Mouse (Mus musculus): ENCODE results near the gene 3110009E18Rik. TPM values are rescaled to one million over a fixed set of nuclear protein-coding genes. Genes with fewer than 3 reads are reported as not detected.

3110009E18Rik gene
- polyA plus RNA-seq, 1 experiment from 2014 or later: 11.7 TPM

- Histone ChIP-seq H3K9ac (ENCODE audit: low read length) (no peak overlapping the region), H3K4me2 (ENCODE audit: low read depth, low read length) (0 out of 2 replicates have a peak overlapping the region, but pooled peaks have one; percentile 11), H3K27ac (ENCODE audit: low read length) (peak overlapping the region; percentile 73), H3K9me3 (replicated peaks; ENCODE audit: control insufficient read depth, low read length) (peaks cover 7% of the 10 kb centered on the region), H3K27me3 (ENCODE audit: control insufficient read depth, insufficient read depth, low read length) (no peaks in the 10 kb centered on the region), H3K4me1 (ENCODE audit: control insufficient read depth, insufficient read depth, low read length) (peaks cover 39% of the 10 kb centered on the region), H3K36me3 (ENCODE audit: control insufficient read depth, insufficient read depth) (peaks cover 32% of the 10 kb centered on the region), H3K4me3 (ENCODE audit: low read length) (no peak overlapping the region)
- WGBS: 62% methylated on average over 11 of the region's 11 CpGs
- no peak for ATAC-seq (replicated peaks; ENCODE audit: extremely low read depth, insufficient read depth, low FRiP score)
Observed at GRCm38 (mm10) chr1:120116106-120116505, 4.9 kb upstream of the 3110009E18Rik start.

- Histone ChIP-seq H3K36me3 (ENCODE audit: control insufficient read depth, insufficient read depth) (peaks cover 25% of the 10 kb centered on the region), H3K4me1 (ENCODE audit: control insufficient read depth, insufficient read depth, low read length) (peaks cover 45% of the 10 kb centered on the region), H3K9ac (ENCODE audit: low read length) (peak overlapping the region; percentile 81; the same call in 1 of the 2 replicates), H3K9me3 (replicated peaks; ENCODE audit: control insufficient read depth, low read length) (peaks cover 7% of the 10 kb centered on the region), H3K4me2 (ENCODE audit: low read depth, low read length) (peak overlapping the region; percentile 85), H3K27me3 (ENCODE audit: control insufficient read depth, insufficient read depth, low read length) (no peaks in the 10 kb centered on the region), H3K4me3 (ENCODE audit: low read length) (peak overlapping the region; percentile 55; the same call in 1 of the 2 replicates), H3K27ac (ENCODE audit: low read length) (no peak overlapping the region)
- WGBS: 76% methylated on average over 2 of the region's 2 CpGs
- ATAC-seq (replicated peaks; ENCODE audit: extremely low read depth, insufficient read depth, low FRiP score): no peak
Observed at GRCm38 (mm10) chr1:120118854-120119253, 2.1 kb upstream of the 3110009E18Rik start.

GRCm38 (mm10) chr1:120119389-120119788 is 1.6 kb upstream of the 3110009E18Rik start:
- H3K4me1 ChIP-seq (ENCODE audit: control insufficient read depth, insufficient read depth, low read length): peaks cover 45% of the 10 kb centered on the region
- ATAC-seq (replicated peaks; ENCODE audit: extremely low read depth, insufficient read depth, low FRiP score): no peak
- H3K9me3 ChIP-seq (replicated peaks; ENCODE audit: control insufficient read depth, low read length): peaks cover 4% of the 10 kb centered on the region
- H3K27ac ChIP-seq (ENCODE audit: low read length): peak overlapping the region; percentile 93
- WGBS: 77% methylated on average over 4 of the region's 4 CpGs
- peak overlapping the region; percentile 85 for H3K4me2 ChIP-seq (ENCODE audit: low read depth, low read length)
- no peaks in the 10 kb centered on the region for H3K27me3 ChIP-seq (ENCODE audit: control insufficient read depth, insufficient read depth, low read length)
- peak overlapping the region; percentile 81 for H3K9ac ChIP-seq (ENCODE audit: low read length)
- peaks cover 22% of the 10 kb centered on the region for H3K36me3 ChIP-seq (ENCODE audit: control insufficient read depth, insufficient read depth)
- H3K4me3 ChIP-seq (ENCODE audit: low read length): peak overlapping the region; percentile 55

- H3K27ac ChIP-seq (ENCODE audit: low read length): peak overlapping the region; percentile 93
- H3K4me3 ChIP-seq (ENCODE audit: low read length): peak overlapping the region; percentile 55
- peaks cover 12% of the 10 kb centered on the region for H3K36me3 ChIP-seq (ENCODE audit: control insufficient read depth, insufficient read depth)
- peak; percentile 42 for ATAC-seq (replicated peaks; ENCODE audit: extremely low read depth, insufficient read depth, low FRiP score)
- H3K27me3 ChIP-seq (ENCODE audit: control insufficient read depth, insufficient read depth, low read length): no peaks in the 10 kb centered on the region
- H3K4me2 ChIP-seq (ENCODE audit: low read depth, low read length): peak overlapping the region; percentile 85
- H3K4me1 ChIP-seq (ENCODE audit: control insufficient read depth, insufficient read depth, low read length): peaks cover 45% of the 10 kb centered on the region
- WGBS: 2% methylated on average over 24 of the region's 24 CpGs
- H3K9ac ChIP-seq (ENCODE audit: low read length): peak overlapping the region; percentile 81
- no peaks in the 10 kb centered on the region for H3K9me3 ChIP-seq (replicated peaks; ENCODE audit: control insufficient read depth, low read length)
Observed at GRCm38 (mm10) chr1:120120141-120120968, 632 bp upstream of the 3110009E18Rik start.

- Histone ChIP-seq H3K27ac (ENCODE audit: low read length) (peak overlapping the region; percentile 97), H3K4me2 (ENCODE audit: low read depth, low read length) (peak overlapping the region; percentile 85), H3K4me3 (ENCODE audit: low read length) (peak overlapping the region; percentile 55), H3K4me1 (ENCODE audit: control insufficient read depth, insufficient read depth, low read length) (peaks cover 35% of the 10 kb centered on the region), H3K27me3 (ENCODE audit: control insufficient read depth, insufficient read depth, low read length) (no peaks in the 10 kb centered on the region), H3K9me3 (replicated peaks; ENCODE audit: control insufficient read depth, low read length) (no peaks in the 10 kb centered on the region), H3K9ac (ENCODE audit: low read length) (peak overlapping the region; percentile 80), H3K36me3 (ENCODE audit: control insufficient read depth, insufficient read depth) (0 out of 2 replicates have a peak, but pooled peaks cover 3% of the 10 kb centered on the region)
- ATAC-seq (replicated peaks; ENCODE audit: extremely low read depth, insufficient read depth, low FRiP score): no peak
- WGBS: 86% methylated on average over 9 of the region's 9 CpGs
Observed at GRCm38 (mm10) chr1:120121930-120122530, 1.0 kb downstream of the 3110009E18Rik start.

GRCm38 (mm10) chr1:120122634-120123383 is 1.8 kb downstream of the 3110009E18Rik start:
- no peak overlapping the region for H3K9ac ChIP-seq (ENCODE audit: low read length)
- H3K27ac ChIP-seq (ENCODE audit: low read length): no peak overlapping the region
- ATAC-seq (replicated peaks; ENCODE audit: extremely low read depth, insufficient read depth, low FRiP score): no peak
- H3K9me3 ChIP-seq (replicated peaks; ENCODE audit: control insufficient read depth, low read length): no peaks in the 10 kb centered on the region
- no peak overlapping the region for H3K4me3 ChIP-seq (ENCODE audit: low read length)
- H3K4me1 ChIP-seq (ENCODE audit: control insufficient read depth, insufficient read depth, low read length): peaks cover 31% of the 10 kb centered on the region
- H3K27me3 ChIP-seq (ENCODE audit: control insufficient read depth, insufficient read depth, low read length): no peaks in the 10 kb centered on the region
- no peak overlapping the region for H3K4me2 ChIP-seq (ENCODE audit: low read depth, low read length)
- 91% methylated on average over 8 of the region's 8 CpGs for WGBS
- 0 out of 2 replicates have a peak, but pooled peaks cover 3% of the 10 kb centered on the region for H3K36me3 ChIP-seq (ENCODE audit: control insufficient read depth, insufficient read depth)

- Histone ChIP-seq H3K9ac (ENCODE audit: low read length) (no peak overlapping the region), H3K4me1 (ENCODE audit: control insufficient read depth, insufficient read depth, low read length) (peaks cover 12% of the 10 kb centered on the region), H3K27me3 (ENCODE audit: control insufficient read depth, insufficient read depth, low read length) (no peaks in the 10 kb centered on the region), H3K27ac (ENCODE audit: low read length) (no peak overlapping the region), H3K4me3 (ENCODE audit: low read length) (no peak overlapping the region), H3K4me2 (ENCODE audit: low read depth, low read length) (no peak overlapping the region), H3K36me3 (ENCODE audit: control insufficient read depth, insufficient read depth) (no peaks in the 10 kb centered on the region), H3K9me3 (replicated peaks; ENCODE audit: control insufficient read depth, low read length) (no peaks in the 10 kb centered on the region)
- no peak for ATAC-seq (replicated peaks; ENCODE audit: extremely low read depth, insufficient read depth, low FRiP score)
- WGBS: 50% methylated on average over 4 of the region's 4 CpGs
Observed at GRCm38 (mm10) chr1:120124839-120125238, 3.9 kb downstream of the 3110009E18Rik start.

GRCm38 (mm10) chr1:120125471-120125870 is 4.5 kb downstream of the 3110009E18Rik start:
- H3K27ac ChIP-seq (ENCODE audit: low read length): no peak overlapping the region
- no peak overlapping the region for H3K4me2 ChIP-seq (ENCODE audit: low read depth, low read length)
- no peaks in the 10 kb centered on the region for H3K36me3 ChIP-seq (ENCODE audit: control insufficient read depth, insufficient read depth)
- ATAC-seq (replicated peaks; ENCODE audit: extremely low read depth, insufficient read depth, low FRiP score): no peak
- no peaks in the 10 kb centered on the region for H3K9me3 ChIP-seq (replicated peaks; ENCODE audit: control insufficient read depth, low read length)
- no peak overlapping the region for H3K9ac ChIP-seq (ENCODE audit: low read length)
- H3K4me1 ChIP-seq (ENCODE audit: control insufficient read depth, insufficient read depth, low read length): 0 out of 2 replicates have a peak, but pooled peaks cover 9% of the 10 kb centered on the region
- H3K4me3 ChIP-seq (ENCODE audit: low read length): no peak overlapping the region
- no peaks in the 10 kb centered on the region for H3K27me3 ChIP-seq (ENCODE audit: control insufficient read depth, insufficient read depth, low read length)
- WGBS: 63% methylated on average over 6 of the region's 6 CpGs

Data from heart, embryonic 16.5 days (tissue).